Mouse (Mus musculus): Measurements from ENCODE around the gene Xpo5.
A peak's percentile ranks its signal among the peaks of the same experiment; 100 is the strongest.

Xpo5 gene

DNA sequence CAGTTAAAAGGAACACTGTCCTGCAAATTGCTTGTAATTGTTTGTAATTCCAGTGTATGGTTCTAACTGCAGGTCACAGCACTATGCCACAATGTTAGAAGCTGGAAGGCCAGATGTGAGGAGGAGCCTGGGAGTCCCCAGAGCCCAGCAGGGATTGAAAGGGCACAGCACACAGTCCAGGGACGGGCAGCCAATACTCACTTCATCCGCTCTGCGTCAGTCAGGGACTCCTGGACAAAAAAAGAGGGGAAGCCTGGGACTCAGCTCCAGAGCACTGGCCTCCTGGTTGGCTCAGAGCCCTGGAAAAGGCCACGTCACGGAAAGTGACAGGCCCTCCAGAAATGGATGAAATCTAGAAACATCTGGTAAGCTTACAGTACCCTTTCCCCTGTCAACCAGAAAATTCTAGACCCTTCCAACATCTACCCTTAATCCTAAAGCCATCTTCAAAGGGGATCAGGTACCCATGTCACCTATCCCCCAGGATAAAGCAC lies 59.7 kb downstream of the Xpo5 start:
- no peak for DNase-seq

GRCm38 (mm10) chr17:46265502-46265901 lies 62.9 kb downstream of the Xpo5 start:
- no peak for DNase-seq

DNA sequence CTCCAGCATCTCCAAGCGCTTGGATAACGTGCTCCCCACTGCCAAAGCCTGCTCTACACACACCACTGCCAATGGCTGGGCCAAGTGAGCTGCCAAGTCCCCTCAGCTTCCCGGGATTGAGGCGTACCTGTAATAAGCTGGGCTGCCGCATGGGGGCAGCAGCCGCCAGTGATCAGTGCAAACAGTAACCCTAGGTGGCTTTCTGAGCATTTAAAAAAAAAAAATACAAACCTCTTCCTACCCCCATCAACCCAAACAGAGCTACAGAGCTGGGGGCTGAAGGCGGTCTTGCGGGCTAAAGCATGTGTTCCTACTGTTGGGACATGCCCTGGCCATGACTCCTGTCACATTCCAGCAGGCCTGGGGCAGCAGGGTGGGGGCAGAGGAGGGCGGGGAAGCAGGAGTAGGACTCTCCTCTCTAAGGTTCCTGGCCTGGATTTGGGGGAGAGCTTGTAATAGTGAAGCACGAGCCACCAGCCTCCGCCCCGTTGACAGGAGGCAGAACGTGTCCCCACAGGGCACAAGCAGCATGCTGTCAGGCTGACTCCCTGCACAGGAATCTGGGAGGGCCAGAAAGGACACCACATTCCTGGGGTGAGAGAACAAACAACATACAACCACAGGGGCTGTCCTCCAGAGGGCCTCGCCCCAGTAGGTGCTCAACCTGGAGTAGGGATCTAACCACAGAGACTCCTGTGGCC lies 63.5 kb downstream of the Xpo5 start:
- peak; percentile 90 for DNase-seq

DNA sequence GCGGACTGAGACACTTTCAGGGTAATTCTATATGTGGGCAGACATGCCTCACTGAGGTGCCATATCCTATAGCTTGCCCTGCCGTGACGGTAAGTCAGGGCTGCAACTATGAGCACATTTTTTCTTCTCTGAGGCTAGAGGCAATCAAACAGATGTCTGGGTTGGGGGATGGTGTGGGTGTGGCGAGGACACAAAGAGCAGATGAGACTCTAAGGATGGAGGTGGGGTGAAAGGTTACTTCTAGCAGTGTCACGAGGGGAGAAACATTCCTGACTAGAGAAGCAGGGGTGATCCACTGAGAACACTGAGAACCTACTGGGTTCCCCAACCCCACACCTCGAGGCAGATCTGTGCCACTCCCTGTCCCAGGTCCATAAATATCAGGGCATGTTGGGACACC lies 64.4 kb downstream of the Xpo5 start:
- no peak for DNase-seq

DNA sequence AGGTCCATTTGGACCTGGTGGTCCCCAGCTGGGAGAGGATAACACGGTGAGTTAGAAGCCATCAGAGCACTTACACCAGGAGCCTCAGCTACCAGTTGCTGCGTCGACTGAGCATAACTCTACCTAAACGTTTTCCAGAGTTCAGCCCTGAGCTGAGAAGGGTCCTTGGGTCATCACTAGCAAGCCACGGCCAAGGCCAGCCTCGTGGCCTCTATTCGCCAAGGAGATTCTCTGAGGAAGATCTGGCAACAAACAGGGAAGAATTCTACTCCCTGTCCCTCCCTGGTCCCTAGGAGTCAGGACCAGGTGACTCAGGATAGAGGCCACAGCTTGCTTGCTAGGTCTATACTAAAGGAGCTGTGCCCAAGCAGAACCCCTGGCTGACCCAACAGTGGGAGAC lies 64.9 kb downstream of the Xpo5 start:
- DNase-seq = no peak

- DNase-seq = no peak
These were observed 65.6 kb downstream of the Xpo5 start for GRCm38 (mm10) chr17:46268026-46268720.

DNA sequence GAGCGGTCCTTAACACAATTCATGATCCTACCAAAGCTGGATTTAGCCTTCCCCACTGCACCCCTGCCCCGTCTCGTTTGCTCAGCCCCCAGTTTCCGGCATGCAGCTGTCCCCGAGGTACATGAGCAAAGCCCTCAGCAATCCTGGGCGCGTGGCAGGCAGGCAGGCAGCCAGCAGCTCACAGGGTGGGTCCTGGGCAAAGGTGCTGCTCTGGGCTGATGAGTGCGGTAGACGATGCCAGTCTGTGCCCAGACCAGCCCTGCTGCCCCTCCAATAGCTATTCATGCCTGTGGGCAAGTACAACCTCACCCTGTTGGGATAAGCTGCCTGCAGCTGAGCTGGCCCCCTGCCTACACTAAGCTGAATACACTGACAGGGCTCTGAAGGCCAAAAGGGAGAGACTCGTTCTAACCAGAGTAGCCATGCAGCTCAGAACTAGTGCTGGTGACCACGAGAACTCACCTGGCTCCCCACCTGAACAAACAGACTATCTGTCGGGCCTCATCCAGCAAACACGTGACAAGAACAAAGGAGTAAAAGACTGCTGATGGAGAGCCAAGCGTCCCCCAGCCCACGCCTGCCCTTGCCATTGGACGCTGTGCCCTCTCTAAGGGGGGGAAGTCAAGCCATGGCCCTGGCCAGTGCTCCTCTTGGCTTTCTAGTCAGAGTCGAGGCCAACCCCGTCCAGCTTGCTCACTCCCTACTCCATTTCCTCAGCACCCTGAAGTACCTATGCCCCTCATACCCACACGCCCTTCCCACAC lies 67.4 kb downstream of the Xpo5 start:
- no peak for DNase-seq

DNA sequence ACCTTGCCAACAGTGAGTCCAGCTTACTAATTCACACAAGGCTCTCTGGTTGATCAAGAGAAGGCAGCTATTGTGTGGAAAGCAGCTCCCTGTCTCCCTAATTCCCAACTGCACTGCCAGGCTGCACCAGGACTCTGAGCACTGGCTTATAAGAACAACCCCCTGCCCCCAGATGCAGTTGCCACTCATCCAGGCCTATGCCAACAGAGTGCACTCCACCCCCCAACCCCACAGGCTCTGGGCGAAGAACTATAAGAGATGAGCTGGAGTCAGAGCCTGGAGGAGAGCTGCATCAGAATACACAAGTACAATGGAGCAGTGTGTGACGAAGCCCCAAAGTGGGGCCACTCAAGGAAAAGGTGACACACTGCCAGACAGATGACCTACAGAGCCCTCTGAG lies 69.5 kb downstream of the Xpo5 start:
- no peak for DNase-seq

- no peak for DNase-seq
These were observed 70.1 kb downstream of the Xpo5 start for GRCm38 (mm10) chr17:46272675-46273074.

DNA sequence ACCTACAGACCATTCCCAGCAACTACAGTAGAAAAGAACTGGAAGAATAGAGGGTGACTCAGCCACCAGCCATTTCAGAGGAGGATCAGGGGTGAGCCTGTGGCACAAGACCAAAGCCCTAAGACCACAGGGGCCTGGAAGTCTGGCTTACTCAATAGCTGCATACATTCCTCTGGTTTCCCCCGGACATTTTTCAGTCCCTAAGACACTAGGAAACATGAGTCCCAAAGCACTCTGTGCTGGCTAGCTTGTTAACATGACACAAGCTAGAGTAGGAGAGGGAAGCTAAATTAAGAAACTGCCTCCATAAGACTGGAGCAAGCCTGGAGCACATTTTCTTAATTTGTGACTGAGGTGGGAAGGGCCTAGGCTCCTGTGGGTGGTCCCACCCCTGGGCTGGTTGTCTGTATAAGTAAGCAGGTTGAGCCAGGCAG lies 71.2 kb downstream of the Xpo5 start:
- DNase-seq = no peak

DNA sequence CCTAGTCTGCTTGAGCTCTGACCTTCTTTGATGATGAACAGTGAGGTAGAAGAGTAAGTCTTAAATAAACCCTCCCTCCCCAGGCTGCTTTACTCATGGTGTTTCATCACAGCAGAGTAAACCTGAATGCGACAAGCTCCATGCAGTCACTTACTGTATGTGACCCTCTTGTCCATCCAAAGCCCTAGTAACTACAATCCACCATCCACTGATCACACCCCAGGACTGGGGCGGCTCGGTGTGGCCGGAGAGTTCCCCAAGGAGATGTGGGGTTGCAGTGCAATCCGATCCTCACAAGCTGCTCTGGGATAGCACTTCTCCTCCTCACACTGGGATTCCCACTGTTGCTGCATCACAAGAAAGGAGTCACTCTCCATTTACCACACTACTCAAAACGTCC lies 71.9 kb downstream of the Xpo5 start:
- no peak for DNase-seq

- no peak for DNase-seq
These were observed 72.5 kb downstream of the Xpo5 start for GRCm38 (mm10) chr17:46275034-46275433.

DNA sequence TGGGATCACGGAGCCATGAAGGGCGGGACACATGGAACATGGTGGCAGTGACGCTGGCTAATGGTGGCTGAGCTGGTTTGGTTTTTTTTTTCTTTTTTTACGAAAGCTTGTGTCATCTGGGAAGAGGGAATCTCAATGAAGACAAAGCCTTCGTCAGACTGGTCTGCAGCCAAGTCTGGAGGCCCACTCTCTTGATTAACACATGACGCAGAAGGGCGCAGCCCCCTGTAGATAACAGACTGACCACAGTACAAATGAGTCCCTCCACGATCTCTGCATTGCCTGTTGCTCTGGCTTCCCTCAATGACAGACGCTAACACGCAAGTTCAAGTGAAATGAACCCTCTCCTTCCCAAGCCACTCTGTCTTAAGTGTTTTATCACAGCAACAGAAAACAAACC lies 72.9 kb downstream of the Xpo5 start:
- no peak for DNase-seq

- DNase-seq = no peak
These were observed 75.0 kb downstream of the Xpo5 start for GRCm38 (mm10) chr17:46277586-46277985.

- DNase-seq = no peak
These were observed 75.6 kb downstream of the Xpo5 start for GRCm38 (mm10) chr17:46278011-46278765.

- peak; percentile 82 to 92 for DNase-seq
These were observed 80.0 kb downstream of the Xpo5 start, which contains the start of gene Tjap1 for GRCm38 (mm10) chr17:46282483-46283123. Gene Tjap1 (minus strand): TSS chr17:46283026.

GRCm38 (mm10) chr17:46283140-46283539 lies 80.6 kb downstream of the Xpo5 start:
- DNase-seq = no peak

DNA sequence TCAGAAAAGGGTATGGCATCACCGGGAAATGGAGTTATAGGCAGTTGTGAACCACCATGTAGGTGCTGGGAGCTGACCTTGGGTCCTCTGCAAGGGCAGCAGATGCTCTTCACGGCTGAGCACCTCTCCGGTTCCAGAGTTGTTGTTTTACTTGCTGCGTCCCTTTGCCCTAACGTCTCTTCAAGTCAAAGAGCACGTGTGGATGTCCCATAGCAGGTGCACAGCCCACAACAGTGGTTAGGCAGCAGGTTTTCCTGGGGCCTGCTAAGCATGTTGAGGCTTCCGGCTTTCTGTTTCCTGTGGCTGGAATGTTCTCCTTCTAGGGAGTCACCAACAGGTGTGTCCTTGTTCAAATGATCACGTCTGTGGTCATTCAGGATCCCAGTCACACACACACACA lies 81.3 kb downstream of the Xpo5 start:
- no peak for DNase-seq

DNA sequence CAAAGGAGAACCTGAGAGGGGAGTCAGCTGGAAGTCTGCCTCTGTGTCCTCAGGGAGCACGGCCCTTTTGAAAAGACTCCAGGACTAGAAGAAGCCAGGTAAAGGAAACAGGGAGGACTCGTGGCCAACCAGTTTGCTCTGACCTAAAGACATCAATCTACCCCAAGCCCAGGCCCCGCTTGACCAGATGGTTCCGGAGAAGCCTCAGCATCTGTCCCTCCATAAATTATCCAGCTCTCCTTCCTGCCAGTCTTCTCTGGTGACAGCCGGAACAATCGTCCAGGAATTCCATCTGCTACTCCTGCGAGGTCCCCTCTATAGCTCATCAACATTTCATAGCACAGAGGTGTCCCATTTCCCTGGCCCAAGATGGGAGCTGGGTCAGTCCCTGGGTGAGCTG lies 82.1 kb downstream of the Xpo5 start:
- no peak for DNase-seq

GRCm38 (mm10) chr17:46285407-46285806 lies 82.8 kb downstream of the Xpo5 start:
- no peak for DNase-seq

DNA sequence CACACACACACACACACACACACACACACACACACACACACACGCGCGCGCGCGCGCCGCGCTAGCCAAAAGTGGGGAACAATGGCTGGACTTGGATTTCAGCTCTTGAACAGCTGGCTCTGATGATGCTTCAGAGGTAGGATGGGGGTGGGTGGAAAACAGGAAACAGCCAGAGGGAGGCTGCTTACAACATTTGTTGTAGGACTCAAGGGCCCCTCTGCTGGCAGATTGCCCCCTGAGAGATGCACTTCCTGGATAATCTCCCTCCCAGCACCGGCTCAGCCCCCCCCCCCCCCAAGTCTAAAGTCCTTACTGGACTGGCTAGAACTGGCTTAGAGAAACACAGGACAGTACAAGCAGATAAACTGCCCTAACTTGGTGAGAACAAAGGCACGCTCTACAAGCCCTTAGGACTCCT lies 85.1 kb downstream of the Xpo5 start:
- no peak for DNase-seq

Measured in cerebellum, postnatal 36 days (tissue).